29 mouse cellular contexts compared by ENCODE assay signal in genomic region chr10:34037401-34037800, GRCm38 (mm10). TPM values are rescaled to one million over a fixed set of nuclear protein-coding genes. Genes with fewer than 3 reads are reported as not detected.
DNase-seq lines count a peak whose midpoint lies in the region; ATAC-seq and TF ChIP-seq lines count a peak whose summit lies in the region.
"Had no signal": no experiment of that assay in that cellular context is flagged by ENCODE, and none has a peak within 500 bp of the region (broad histone marks: within the 10 kb centered on the region; RNA-seq: fewer than 3 reads in every experiment).

Trappc3l (plus strand) TSS chr10:34037597.

- H3K4me3 ChIP-seq in hindbrain, embryonic 15.5 days, result no peak within 1 kb of the TSS
- H3K4me3 ChIP-seq in hindbrain, embryonic 16.5 days (ENCODE audit: low read length), result no peak within 1 kb of the TSS
- no peak within 1 kb of the TSS for H3K4me3 ChIP-seq in embryonic facial prominence, embryonic 13.5 days
- no peak within 1 kb of the TSS for H3K4me3 ChIP-seq in limb, embryonic 13.5 days
- H3K4me3 ChIP-seq: gastrocnemius, adult 2 months; hindbrain, embryonic 12.5 days; kidney, embryonic 15.5 days; layer of hippocampus, adult 2 months; liver, embryonic 15.5 days; lung, embryonic 15.5 days; midbrain, embryonic 10.5 days had no signal

- no peak for ATAC-seq in hindbrain, embryonic 15.5 days (ENCODE audit: low FRiP score, low read depth)
- ATAC-seq in hindbrain, embryonic 16.5 days, result no peak
- no peak for ATAC-seq in embryonic facial prominence, embryonic 13.5 days (ENCODE audit: insufficient number of reproducible peaks, insufficient read depth, low FRiP score, low TSS enrichment, low read depth)
- ATAC-seq in limb, embryonic 13.5 days (ENCODE audit: low FRiP score, low read depth), result no peak

- H3K36me3 ChIP-seq in hindbrain, embryonic 15.5 days, result no peaks in the 10 kb centered on the region
- no peaks in the 10 kb centered on the region for H3K36me3 ChIP-seq in hindbrain, embryonic 16.5 days (ENCODE audit: control insufficient read depth, insufficient read depth, low read length)
- H3K36me3 ChIP-seq in embryonic facial prominence, embryonic 13.5 days, result no peaks in the 10 kb centered on the region
- H3K36me3 ChIP-seq in limb, embryonic 13.5 days, result no peaks in the 10 kb centered on the region
- H3K36me3 ChIP-seq: hindbrain, embryonic 12.5 days; kidney, embryonic 15.5 days; liver, embryonic 15.5 days; lung, embryonic 15.5 days; midbrain, embryonic 10.5 days had no signal

- H3K27me3 ChIP-seq in hindbrain, embryonic 15.5 days, result no peaks in the 10 kb centered on the region
- H3K27me3 ChIP-seq in hindbrain, embryonic 16.5 days (replicated peaks; ENCODE audit: control insufficient read depth, insufficient read depth, low read length), result no peaks in the 10 kb centered on the region
- no peaks in the 10 kb centered on the region for H3K27me3 ChIP-seq in embryonic facial prominence, embryonic 13.5 days
- H3K27me3 ChIP-seq in limb, embryonic 13.5 days, result no peaks in the 10 kb centered on the region
- H3K27me3 ChIP-seq: hindbrain, embryonic 12.5 days; liver, embryonic 15.5 days; lung, embryonic 15.5 days had no signal

- H3K9ac ChIP-seq in hindbrain, embryonic 15.5 days, result no peak within 1 kb of the TSS
- H3K9ac ChIP-seq in hindbrain, embryonic 16.5 days (ENCODE audit: low read depth, low read length), result no peak within 1 kb of the TSS
- no peak within 1 kb of the TSS for H3K9ac ChIP-seq in embryonic facial prominence, embryonic 13.5 days
- H3K9ac ChIP-seq in limb, embryonic 13.5 days, result no peak within 1 kb of the TSS
- H3K9ac ChIP-seq: hindbrain, embryonic 12.5 days; kidney, embryonic 15.5 days; liver, embryonic 15.5 days; lung, embryonic 15.5 days had no signal

- H3K4me2 ChIP-seq in hindbrain, embryonic 15.5 days, result peak within 1 kb of the TSS; percentile 18; the same call in 1 of the 2 replicates
- no peak within 1 kb of the TSS for H3K4me2 ChIP-seq in hindbrain, embryonic 16.5 days (ENCODE audit: low read length)
- H3K4me2 ChIP-seq in embryonic facial prominence, embryonic 13.5 days, result peak within 1 kb of the TSS; percentile 22
- peak within 1 kb of the TSS; percentile 27; the same call in 1 of the 2 replicates for H3K4me2 ChIP-seq in limb, embryonic 13.5 days (replicated peaks)
- H3K4me2 ChIP-seq: heart, embryonic 11.5 days; hindbrain, embryonic 12.5 days; kidney, embryonic 15.5 days; liver, embryonic 15.5 days; lung, embryonic 15.5 days had no signal

- no peak for TF ChIP-seq CTCF in brain, embryonic 14.5 days (IDR thresholded peaks at IDR 0.05; ENCODE audit: borderline replicate concordance, extremely low read depth, insufficient read depth, insufficient read length)

- 64% methylated on average over 3 of the region's 3 CpGs for WGBS in hindbrain, embryonic 15.5 days
- 62% methylated on average over 3 of the region's 3 CpGs for WGBS in hindbrain, embryonic 16.5 days
- 45% methylated on average over 3 of the region's 3 CpGs for WGBS in embryonic facial prominence, embryonic 13.5 days
- WGBS in limb, embryonic 13.5 days, result 61% methylated on average over 3 of the region's 3 CpGs

- no peak for TF ChIP-seq POLR2A in brain, embryonic 14.5 days (IDR thresholded peaks at IDR 0.05; ENCODE audit: borderline replicate concordance, extremely low read depth, insufficient read depth, insufficient read length, poor library complexity, severe bottlenecking)

- H3K4me1 ChIP-seq in hindbrain, embryonic 15.5 days (replicated peaks), result peaks cover 7% of the 10 kb centered on the region; the same call in 1 of the 2 replicates
- no peaks in the 10 kb centered on the region; the same call in 1 of the 2 replicates for H3K4me1 ChIP-seq in hindbrain, embryonic 16.5 days (ENCODE audit: control insufficient read depth, insufficient read depth, low read depth, low read length)
- H3K4me1 ChIP-seq in embryonic facial prominence, embryonic 13.5 days, result 0 out of 2 replicates have a peak, but pooled peaks cover 6% of the 10 kb centered on the region
- peaks cover 5% of the 10 kb centered on the region for H3K4me1 ChIP-seq in limb, embryonic 13.5 days
- H3K4me1 ChIP-seq: lung, embryonic 15.5 days had no signal

- no peaks in the 10 kb centered on the region for H3K9me3 ChIP-seq in hindbrain, embryonic 15.5 days
- no peaks in the 10 kb centered on the region for H3K9me3 ChIP-seq in hindbrain, embryonic 16.5 days (ENCODE audit: control insufficient read depth, low read length)
- no peaks in the 10 kb centered on the region for H3K9me3 ChIP-seq in embryonic facial prominence, embryonic 13.5 days
- H3K9me3 ChIP-seq in limb, embryonic 13.5 days, result no peaks in the 10 kb centered on the region
- H3K9me3 ChIP-seq: hindbrain, embryonic 12.5 days; kidney, embryonic 15.5 days; liver, embryonic 15.5 days; lung, embryonic 15.5 days; midbrain, embryonic 10.5 days had no signal

- peak; percentile 63 for DNase-seq in brain, embryonic 14.5 days (ENCODE audit: low read depth)
- DNase-seq in retina, embryonic 14.5 days (ENCODE audit: low spot score), result no peak
- DNase-seq in lung, adult 18-20 months, result no peak
- DNase-seq: adrenal gland, postnatal 25 days; B cell, adult 2 months; cerebellum, adult 2 months; cerebellum, postnatal 14 days; gastrocnemius, adult 2 months; gastrocnemius, postnatal 36 days; heart, postnatal 36 days; kidney, adult 18-20 months; kidney, postnatal 25 days; right cerebral cortex, postnatal 25 days; thymus, postnatal 25 days had no signal

- H3K27ac ChIP-seq in hindbrain, embryonic 15.5 days (replicated peaks), result no peak within 1 kb of the TSS
- H3K27ac ChIP-seq in hindbrain, embryonic 16.5 days (ENCODE audit: low read depth, low read length), result no peak within 1 kb of the TSS
- H3K27ac ChIP-seq in embryonic facial prominence, embryonic 13.5 days, result peak within 1 kb of the TSS; percentile 39; the same call in 1 of the 2 replicates
- no peak within 1 kb of the TSS for H3K27ac ChIP-seq in limb, embryonic 13.5 days
- H3K27ac ChIP-seq: gastrocnemius, adult 2 months; hindbrain, embryonic 12.5 days; kidney, embryonic 15.5 days; layer of hippocampus, adult 2 months; liver, embryonic 15.5 days; lung, embryonic 15.5 days; midbrain, embryonic 10.5 days had no signal

RNA-seq across cellular contexts. Expression of gene Trappc3l, which starts in this region (rescaled TPM):
- 0.25 TPM in 1 of 2 replicates, not detected in the other for polyA plus RNA-seq in hindbrain, embryonic 15.5 days (2015; fragmentation: Nextera tagmentation; extraction: Ambion mirVana)
- polyA plus RNA-seq in hindbrain, embryonic 16.5 days (2015; fragmentation: Nextera tagmentation; extraction: Ambion mirVana), result not detected in 2 replicates
- polyA plus RNA-seq in brain, embryonic 14.5 days (2012; rRNA removed), result 0.08 TPM in 1 of 2 replicates, not detected in the other
- polyA plus RNA-seq in embryonic facial prominence, embryonic 13.5 days (2015; fragmentation: Nextera tagmentation; extraction: Ambion mirVana), result not detected in 2 replicates
- polyA plus RNA-seq in limb, embryonic 13.5 days (2015; fragmentation: Nextera tagmentation; extraction: Ambion mirVana), result not detected in 2 replicates
- polyA plus RNA-seq: cerebellum, adult 2 months; heart, embryonic 11.5 days; heart, embryonic 16.5 days; hindbrain, embryonic 12.5 days; kidney, embryonic 15.5 days; liver, adult 2 months; liver, embryonic 15.5 days; lung, embryonic 15.5 days; midbrain, embryonic 10.5 days; neural tube, embryonic 14.5 days; stomach, embryonic 16.5 days had no signal

Comparison
In these comparisons a context has a peak if more than half of its experiments do, and no peak if none do; other contexts are left out.
1. Peak in DNase-seq in brain, embryonic 14.5 days; RNA of the gene not detected or under 1 TPM.